Mouse (Mus musculus) 3T3-L1 (cell line): ENCODE measurements around the gene Fgf6.

Experiments used
- DNase-seq: peaks from one replicate; pipeline ENCODE4 v3.0.0-alpha.2; 2015; ENCODE audit warnings: low read depth, low spot score

The Fgf6 gene

GRCm38 (mm10) chr6:127014906-127015770 lies at the start of gene Fgf6:
TSS of gene Fgf6 (plus strand) at chr6:127015586.
- no peak for DNase-seq

GRCm38 (mm10) chr6:126966241-126967026 lies 49.0 kb upstream of the Fgf6 start:
- peak; percentile 69 for DNase-seq

- no peak for DNase-seq
Observed at GRCm38 (mm10) chr6:126981539-126982234, 33.7 kb upstream of the Fgf6 start.

- no peak for DNase-seq
Observed at GRCm38 (mm10) chr6:126993676-126994075, 21.7 kb upstream of the Fgf6 start.

GRCm38 (mm10) chr6:126995494-126995893 lies 19.9 kb upstream of the Fgf6 start:
- no peak for DNase-seq

- DNase-seq: no peak
Observed at GRCm38 (mm10) chr6:126996399-126996798, 19.0 kb upstream of the Fgf6 start.

GRCm38 (mm10) chr6:127005646-127006045 lies 9.7 kb upstream of the Fgf6 start:
- DNase-seq: no peak

GRCm38 (mm10) chr6:127006551-127006950 lies 8.8 kb upstream of the Fgf6 start:
- DNase-seq: no peak

GRCm38 (mm10) chr6:127010021-127010420 lies 5.4 kb upstream of the Fgf6 start:
- no peak for DNase-seq

- no peak for DNase-seq
Observed at GRCm38 (mm10) chr6:127011947-127012535, 3.3 kb upstream of the Fgf6 start.

GRCm38 (mm10) chr6:127019254-127019653 lies 3.9 kb downstream of the Fgf6 start:
- DNase-seq: no peak

- DNase-seq: no peak
Observed at GRCm38 (mm10) chr6:127020431-127020830, 5.0 kb downstream of the Fgf6 start.

GRCm38 (mm10) chr6:127024836-127025235 lies 9.4 kb downstream of the Fgf6 start:
- no peak for DNase-seq

- peak; percentile 39 for DNase-seq
Observed at GRCm38 (mm10) chr6:127034760-127035159, 19.4 kb downstream of the Fgf6 start.

- peak; percentile 56 for DNase-seq
Observed at GRCm38 (mm10) chr6:127044909-127045308, 29.5 kb downstream of the Fgf6 start.

GRCm38 (mm10) chr6:127050847-127051246 lies 35.5 kb downstream of the Fgf6 start:
- no peak for DNase-seq

- peak; percentile 97 for DNase-seq
Observed at GRCm38 (mm10) chr6:127056990-127057588, 41.7 kb downstream of the Fgf6 start.

- no peak for DNase-seq
Observed at GRCm38 (mm10) chr6:127059975-127060374, 44.6 kb downstream of the Fgf6 start.

- no peak for DNase-seq
Observed at GRCm38 (mm10) chr6:127063915-127064314, 48.5 kb downstream of the Fgf6 start.

- no peak for DNase-seq
Observed at GRCm38 (mm10) chr6:127064815-127065214, 49.4 kb downstream of the Fgf6 start.

- DNase-seq: peak; percentile 56
Observed at GRCm38 (mm10) chr6:127072817-127073216, 57.4 kb downstream of the Fgf6 start, which contains the start of gene Fgf23. TSS of gene Fgf23 (plus strand) at chr6:127072902.
